Mouse (Mus musculus) adrenal gland, adult 2 months (tissue): ENCODE data around the gene P4hb. TPM values are rescaled to one million over a fixed set of nuclear protein-coding genes. Genes with fewer than 3 reads are reported as not detected.
"Not testable (repeated sequence)": the region's sequence is repeated elsewhere in the genome, so short reads cannot be mapped to it uniquely, and the experiment has no call there.

ENCODE experiments used
- DNase-seq: peaks from one replicate; pipeline ENCODE4 v3.0.0; 2021
- polyA plus RNA-seq: library from polyadenylated mRNA; depleted of rRNA; stranded (reverse); fragments of >200 nt; gene quantifications from 2 replicates; pipeline ENCODE4 v1.2.3, GENCODE M21; 2012
- total RNA-seq, 2 experiments: library from RNA; stranded (reverse); gene quantifications; 2 replicates each; pipeline ENCODE4 v1.2.3; 2021

P4hb gene
- total and polyA plus RNA-seq, 3 experiments, result 126 to 524 (median 462) TPM

GRCm38 (mm10) chr11:120598283-120598989 lies 25.4 kb upstream of the P4hb start, which contains the start of the genes Alyref and Anapc11:
Alyref (minus strand) TSS chr11:120598365.
Anapc11 (plus strand) TSS chr11:120598421.
- DNase-seq, result peak; percentile 96

- DNase-seq, result no peak
These were observed 24.5 kb upstream of the P4hb start for GRCm38 (mm10) chr11:120597240-120598235.

- DNase-seq, result no peak
These were observed 15.5 kb upstream of the P4hb start for GRCm38 (mm10) chr11:120588531-120588930.

GRCm38 (mm10) chr11:120583937-120584336 lies 10.9 kb upstream of the P4hb start:
- DNase-seq, result no peak

GRCm38 (mm10) chr11:120582982-120583293 lies 9.9 kb upstream of the P4hb start:
- not testable (repeated sequence) for DNase-seq

GRCm38 (mm10) chr11:120582268-120582981 lies 9.4 kb upstream of the P4hb start:
- DNase-seq, result peak; percentile 30

- peak; percentile 93 for DNase-seq
These were observed 8.6 kb upstream of the P4hb start, which contains the start of gene Arhgdia for GRCm38 (mm10) chr11:120581490-120582267. Arhgdia (minus strand) TSS chr11:120581624.

- peak; percentile 62 for DNase-seq
These were observed 7.8 kb upstream of the P4hb start for GRCm38 (mm10) chr11:120580871-120581331.

GRCm38 (mm10) chr11:120580190-120580589 lies 7.1 kb upstream of the P4hb start:
- DNase-seq, result no peak

GRCm38 (mm10) chr11:120579316-120580107 lies 6.5 kb upstream of the P4hb start:
- peak; percentile 62 for DNase-seq

GRCm38 (mm10) chr11:120578694-120579243 lies 5.7 kb upstream of the P4hb start:
- peak; percentile 26 for DNase-seq

- peak; percentile 31 for DNase-seq
These were observed 5.1 kb upstream of the P4hb start for GRCm38 (mm10) chr11:120578024-120578693.

GRCm38 (mm10) chr11:120577211-120578023 lies 4.4 kb upstream of the P4hb start:
- DNase-seq, result no peak

GRCm38 (mm10) chr11:120576365-120576981 lies 3.4 kb upstream of the P4hb start:
- DNase-seq, result no peak

- DNase-seq, result no peak
These were observed 2.9 kb upstream of the P4hb start for GRCm38 (mm10) chr11:120575940-120576339.

GRCm38 (mm10) chr11:120575046-120575445 lies 2.0 kb upstream of the P4hb start:
- no peak for DNase-seq

GRCm38 (mm10) chr11:120574278-120574600 lies 1.2 kb upstream of the P4hb start:
- no peak for DNase-seq

GRCm38 (mm10) chr11:120573585-120574277 lies 678 bp upstream of the P4hb start:
- no peak for DNase-seq
